Mouse (Mus musculus) heart, adult 2 months (tissue): ENCODE measurements around the gene Samd14. TPM values are rescaled to one million over a fixed set of nuclear protein-coding genes. Genes with fewer than 3 reads are reported as not detected.
A peak's percentile ranks its signal among the peaks of the same experiment; 100 is the strongest.

Source experiments
- DNase-seq, 2 experiments: peaks; one replicate each; pipeline ENCODE4 v3.0.0; 2021
- H3K27ac ChIP-seq: fragments of 200-600 bp; 2 replicates; pipeline ENCODE4 v1.8.1; 2022
- H3K27me3 ChIP-seq: fragments of 200-500 bp; 2 replicates; pipeline ENCODE4 v1.6.1; 2012; ENCODE audit warnings: mild to moderate bottlenecking, low read length, inconsistent platforms, mixed read lengths; ENCODE audit not compliant: control insufficient read depth, insufficient read depth
- H3K36me3 ChIP-seq: fragments of 200-500 bp; 2 replicates; pipeline ENCODE4 v1.6.1; 2012; ENCODE audit warnings: low read length, inconsistent platforms; ENCODE audit not compliant: control insufficient read depth, insufficient read depth
- H3K4me1 ChIP-seq: fragments of 200-500 bp; 2 replicates; pipeline ENCODE4 v1.6.1; 2011; ENCODE audit warnings: low read length; ENCODE audit not compliant: control insufficient read depth, insufficient read depth
- H3K4me3 ChIP-seq: fragments of 200-600 bp; 2 replicates; pipeline ENCODE4 v1.8.1; 2022
- H3K79me2 ChIP-seq: fragments of 200-500 bp; replicated peaks from 2 replicates; pipeline ENCODE4 v1.6.1; 2012; ENCODE audit warnings: mild to moderate bottlenecking, inconsistent platforms, low read length, moderate library complexity, mixed read lengths; ENCODE audit not compliant: control insufficient read depth, insufficient read depth
- H3K9ac ChIP-seq: fragments of 200-500 bp; 2 replicates; pipeline ENCODE4 v1.6.1; 2012; ENCODE audit warnings: low read depth, mild to moderate bottlenecking, control low read depth, inconsistent platforms, low read length, mixed read lengths
- CTCF ChIP-seq: fragments of 200-600 bp; IDR thresholded peaks from 2 replicates; pipeline ENCODE4 v1.8.1; 2022; ENCODE audit warnings: antibody characterized with exemption, mild to moderate bottlenecking, moderate library complexity
- EP300 ChIP-seq: fragments of 200-500 bp; IDR thresholded peaks from 2 replicates; pipeline ENCODE4 v1.6.1; 2011; ENCODE audit warnings: low read depth, low read length, control low read depth; ENCODE audit not compliant: insufficient read depth
- POLR2A ChIP-seq: fragments of 200-500 bp; IDR thresholded peaks from 2 replicates; pipeline ENCODE4 v1.6.1; 2011; ENCODE audit warnings: mild to moderate bottlenecking, low read depth, low read length, control low read depth; ENCODE audit not compliant: insufficient read depth
- WGBS: fragments of 180-500 bp; shearing (Covaris S2); methylation state at CpG from one replicate; pipeline ENCODE4 v1.1.7; 2018; 5-methylcytosine and 5-hydroxymethylcytosine counted together
- intact Hi-C: fragments of 180-260 bp; cut with DNase I; formaldehyde crosslinking; loops from one replicate; pipeline ENCODE4 v1.15.1; 2025
- polyA plus RNA-seq: library from polyadenylated mRNA; depleted of rRNA; stranded (reverse); fragments of >200 nt; gene quantifications from 2 replicates; pipeline ENCODE4 v1.2.3, GENCODE M21; 2012
- total RNA-seq, 2 experiments: library from RNA; stranded (reverse); gene quantifications; 2 replicates each; pipeline ENCODE4 v1.2.3; 2021

Samd14 gene
- total and polyA plus RNA-seq, 3 experiments = 1.2 to 1.9 (median 1.7) TPM

- TF ChIP-seq EP300 (no peak), CTCF (no peak)
- H3K4me1 ChIP-seq = peaks cover 27% of the 10 kb centered on the region
- 75% methylated on average over 8 of the region's 8 CpGs for WGBS
- H3K9ac ChIP-seq = no peak overlapping the region
- no peaks in the 10 kb centered on the region for H3K27me3 ChIP-seq
- peaks cover 7% of the 10 kb centered on the region for H3K79me2 ChIP-seq
- intact Hi-C loops = no loop called here
- DNase-seq = no peak
- H3K27ac ChIP-seq = no peak overlapping the region
- no peak overlapping the region for H3K4me3 ChIP-seq
- H3K36me3 ChIP-seq = no peaks in the 10 kb centered on the region
Observed at GRCm38 (mm10) chr11:94996101-94996500, 13.6 kb upstream of the Samd14 start.

DNA sequence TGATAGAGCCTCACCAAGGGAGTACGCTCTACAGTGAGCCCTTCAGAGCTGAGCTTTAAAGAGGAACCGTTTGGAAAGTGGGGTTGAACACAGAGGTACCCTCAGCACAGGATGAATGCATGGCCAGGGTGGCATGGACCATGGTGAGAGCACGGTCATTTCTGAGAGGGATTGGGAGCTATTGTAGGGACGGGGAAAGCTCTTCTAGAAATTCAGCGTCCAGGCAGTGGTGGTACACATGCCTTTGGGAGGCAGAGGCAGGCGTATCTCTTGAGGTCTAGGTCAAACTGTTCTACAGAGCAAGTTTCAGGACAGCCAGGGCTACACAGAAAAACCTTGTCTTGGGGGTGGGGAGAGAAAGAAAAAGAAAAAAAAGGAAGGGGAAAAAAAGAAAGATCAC is 12.7 kb upstream of the Samd14 start:
- TF ChIP-seq POLR2A (no peak), EP300 (no peak), CTCF (no peak)
- Histone ChIP-seq H3K4me3 (no peak overlapping the region), H3K27ac (no peak overlapping the region), H3K4me1 (peaks cover 28% of the 10 kb centered on the region), H3K36me3 (peaks cover 2% of the 10 kb centered on the region; the same call in 1 of the 2 replicates), H3K27me3 (no peaks in the 10 kb centered on the region), H3K9ac (no peak overlapping the region), H3K79me2 (peaks cover 7% of the 10 kb centered on the region)
- WGBS = 91% methylated on average over 6 of the region's 6 CpGs
- DNase-seq = no peak
- intact Hi-C loops = no loop called here

DNA sequence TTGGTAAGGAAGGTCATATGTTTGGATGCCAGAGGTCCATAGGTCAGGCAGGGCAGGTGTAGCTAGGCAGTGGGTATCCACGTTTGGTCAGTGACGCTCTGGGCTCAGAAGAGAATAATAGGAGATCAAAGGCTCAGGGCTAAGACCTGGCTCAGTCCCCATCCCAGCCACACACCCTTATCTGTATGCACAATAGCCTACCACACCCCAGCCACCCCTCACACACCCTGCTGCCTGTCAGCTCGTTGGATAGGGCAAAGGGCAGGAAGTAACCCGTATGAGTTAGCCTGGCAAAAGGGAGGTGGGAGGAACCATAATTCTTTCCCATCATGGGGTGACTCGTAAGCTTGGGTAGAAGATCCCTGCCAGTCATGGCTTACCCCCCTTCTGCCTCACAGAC is 12.1 kb upstream of the Samd14 start:
- Histone ChIP-seq H3K36me3 (peaks cover 2% of the 10 kb centered on the region; the same call in 1 of the 2 replicates), H3K4me1 (peaks cover 28% of the 10 kb centered on the region)

DNA sequence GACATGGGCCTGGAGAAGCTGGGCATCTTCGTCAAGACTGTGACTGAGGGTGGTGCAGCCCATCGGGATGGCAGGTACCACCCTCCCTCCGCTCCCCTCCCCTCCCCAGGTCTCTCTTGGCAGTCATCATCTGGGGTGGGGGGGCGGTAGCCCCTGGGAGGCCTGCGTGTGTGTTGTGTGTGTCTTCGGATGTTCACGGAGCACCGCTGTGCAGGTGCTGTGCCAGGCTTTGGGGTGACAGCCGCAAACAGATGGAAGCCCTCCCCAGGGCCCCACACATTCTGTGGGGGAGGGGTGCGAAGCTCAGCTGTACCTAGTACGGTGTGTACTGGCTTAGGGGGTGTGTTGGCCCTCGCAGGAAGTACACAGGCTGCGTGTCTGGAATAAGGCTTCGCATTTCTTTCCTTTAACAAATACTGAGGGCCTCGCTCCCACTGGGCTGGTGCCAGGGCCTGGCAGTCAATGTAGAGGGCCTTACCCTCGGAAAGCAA is 11.6 kb upstream of the Samd14 start:
- DNase-seq = peak; percentile 42 to 53
- 64% methylated on average over 16 of the region's 16 CpGs for WGBS
- Histone ChIP-seq H3K27ac (peak overlapping the region; percentile 31; the same call in 1 of the 2 replicates), H3K9ac (no peak overlapping the region), H3K36me3 (peaks cover 2% of the 10 kb centered on the region; the same call in 1 of the 2 replicates), H3K4me3 (no peak overlapping the region), H3K27me3 (no peaks in the 10 kb centered on the region), H3K4me1 (peaks cover 28% of the 10 kb centered on the region), H3K79me2 (0 out of 2 replicates have a peak, but pooled peaks cover 3% of the 10 kb centered on the region)
- intact Hi-C loops = no loop called here
- TF ChIP-seq EP300 (peak; percentile 20; the same call in 1 of the 2 replicates), CTCF (no peak)

More for the DNA sequence above, 12.1 kb upstream of the Samd14 start:
- TF ChIP-seq CTCF (no peak), POLR2A (0 out of 2 replicates have a peak, but pooled peaks have one; percentile 28)
- Histone ChIP-seq H3K79me2 (0 out of 2 replicates have a peak, but pooled peaks cover 3% of the 10 kb centered on the region), H3K27me3 (no peaks in the 10 kb centered on the region), H3K4me3 (no peak overlapping the region), H3K9ac (no peak overlapping the region), H3K27ac (peak overlapping the region; percentile 31; the same call in 1 of the 2 replicates)
- intact Hi-C loops = no loop called here
- WGBS = 32% methylated on average over 5 of the region's 5 CpGs
- peak in 1 of 2 experiments; percentile 25 for DNase-seq

GRCm38 (mm10) chr11:95000128-95000527 is 9.6 kb upstream of the Samd14 start:
- intact Hi-C loops = loop anchor here (2.0 kb wide), 1 partner anchor 61 kb away; no protein-coding TSS in a partner anchor
- Histone ChIP-seq H3K4me1 (peaks cover 17% of the 10 kb centered on the region), H3K27me3 (no peaks in the 10 kb centered on the region), H3K27ac (peak overlapping the region; percentile 85), H3K79me2 (0 out of 2 replicates have a peak, but pooled peaks cover 1% of the 10 kb centered on the region), H3K4me3 (no peak overlapping the region), H3K9ac (no peak overlapping the region), H3K36me3 (peaks cover 2% of the 10 kb centered on the region; the same call in 1 of the 2 replicates)
- TF ChIP-seq CTCF (no peak), POLR2A (no peak), EP300 (no peak)
- WGBS = 62% methylated on average over 8 of the region's 8 CpGs
- peak in 1 of 2 experiments; percentile 20 for DNase-seq

- H3K36me3 ChIP-seq = peaks cover 2% of the 10 kb centered on the region; the same call in 1 of the 2 replicates
- H3K27ac ChIP-seq = peak overlapping the region; percentile 85
- H3K4me3 ChIP-seq = no peak overlapping the region
- WGBS = 20% methylated on average over 4 of the region's 4 CpGs
- intact Hi-C loops = loop anchor here (2.0 kb wide), 1 partner anchor 62 kb away; no protein-coding TSS in a partner anchor
- peaks cover 15% of the 10 kb centered on the region for H3K4me1 ChIP-seq
- peak; percentile 35; the same call in 1 of the 2 replicates for TF ChIP-seq POLR2A
- TF ChIP-seq EP300 = 0 out of 2 replicates have a peak, but pooled peaks have one; percentile 39
- no peak for TF ChIP-seq CTCF
- H3K79me2 ChIP-seq = no peaks in the 10 kb centered on the region
- H3K9ac ChIP-seq = no peak overlapping the region
- DNase-seq = peak; percentile 68 to 70
- H3K27me3 ChIP-seq = no peaks in the 10 kb centered on the region
Observed at GRCm38 (mm10) chr11:95000548-95000947, 9.1 kb upstream of the Samd14 start.
